Comparison of ENCODE assay signal across 16 mouse cellular contexts in genomic region chr7:98307411-98307810, GRCm38 (mm10). TPM values are rescaled to one million over a fixed set of nuclear protein-coding genes. Genes with fewer than 3 reads are reported as not detected.
DNase-seq lines count a peak whose midpoint lies in the region; ATAC-seq and TF ChIP-seq lines count a peak whose summit lies in the region.
"Had no signal": no experiment of that assay in that cellular context is flagged by ENCODE, and none has a peak within 500 bp of the region (broad histone marks: within the 10 kb centered on the region; RNA-seq: fewer than 3 reads in every experiment).

No protein-coding gene starts in this region.

- H3K4me2 ChIP-seq in hindbrain, postnatal 0 days (ENCODE audit: low read depth, low read length) = peak overlapping the region; percentile 72

- no peak for TF ChIP-seq POLR2A in bone marrow macrophage, adult 2 months (IDR thresholded peaks at IDR 0.05; ENCODE audit: borderline replicate concordance, low read depth, low read length)

- no peaks in the 10 kb centered on the region for H3K9me3 ChIP-seq in hindbrain, postnatal 0 days (ENCODE audit: low read length)
- no peaks in the 10 kb centered on the region for H3K9me3 ChIP-seq in hindbrain, embryonic 10.5 days
- H3K9me3 ChIP-seq in G1E (replicated peaks) = no peaks in the 10 kb centered on the region
- H3K9me3 ChIP-seq: heart, embryonic 12.5 days; limb, embryonic 15.5 days; midbrain, embryonic 12.5 days had no signal

- no peaks in the 10 kb centered on the region for H3K27me3 ChIP-seq in hindbrain, postnatal 0 days (ENCODE audit: insufficient read depth, low read length)
- H3K27me3 ChIP-seq in hindbrain, embryonic 10.5 days (ENCODE audit: insufficient read depth, poor library complexity, severe bottlenecking) = 0 out of 2 replicates have a peak, but pooled peaks cover 4% of the 10 kb centered on the region
- no peaks in the 10 kb centered on the region; the same call in 1 of the 2 replicates for H3K27me3 ChIP-seq in G1E (ENCODE audit: insufficient read depth, low read length)
- H3K27me3 ChIP-seq: heart, embryonic 12.5 days; limb, embryonic 15.5 days had no signal

- no peaks in the 10 kb centered on the region for H3K36me3 ChIP-seq in hindbrain, postnatal 0 days (ENCODE audit: insufficient read depth, low read length)
- no peaks in the 10 kb centered on the region for H3K36me3 ChIP-seq in hindbrain, embryonic 10.5 days
- H3K36me3 ChIP-seq in G1E (replicated peaks) (peaks cover 11% of the 10 kb centered on the region), macrophage (ENCODE audit: inconsistent target) (no peaks in the 10 kb centered on the region)
- H3K36me3 ChIP-seq: heart, embryonic 12.5 days; limb, embryonic 15.5 days; midbrain, embryonic 12.5 days had no signal

- H3K79me2 ChIP-seq in macrophage (ENCODE audit: inconsistent target) = peaks cover 68% of the 10 kb centered on the region

- H3K27ac ChIP-seq in hindbrain, postnatal 0 days = no peak overlapping the region
- H3K27ac ChIP-seq in hindbrain, embryonic 10.5 days = no peak overlapping the region
- peak overlapping the region; percentile 71 for H3K27ac ChIP-seq in bone marrow macrophage, adult 2 months (ENCODE audit: insufficient read depth, low read depth, low read length)
- H3K27ac ChIP-seq in macrophage = peak overlapping the region; percentile 68
- H3K27ac ChIP-seq: limb, embryonic 15.5 days; midbrain, embryonic 12.5 days had no signal

- H3K4me3 ChIP-seq in hindbrain, postnatal 0 days (ENCODE audit: low read length) = no peak overlapping the region
- H3K4me3 ChIP-seq in hindbrain, embryonic 10.5 days = no peak overlapping the region
- H3K4me3 ChIP-seq in G1E (ENCODE audit: low read depth, low read length) = peak overlapping the region; percentile 95; the same call in 1 of the 2 replicates
- H3K4me3 ChIP-seq in bone marrow macrophage, adult 2 months (ENCODE audit: insufficient read depth, low read length) = no peak overlapping the region
- H3K4me3 ChIP-seq in macrophage (ENCODE audit: inconsistent target) = peak overlapping the region; percentile 84
- H3K4me3 ChIP-seq: midbrain, embryonic 12.5 days had no signal

- H3K9ac ChIP-seq in hindbrain, postnatal 0 days (replicated peaks; ENCODE audit: low read length) = no peak overlapping the region
- H3K9ac ChIP-seq: limb, embryonic 15.5 days; midbrain, embryonic 12.5 days had no signal

- no peak for DNase-seq in hindbrain, postnatal 0 days (ENCODE audit: low spot score)
- DNase-seq in hindbrain, embryonic 10.5 days (ENCODE audit: low spot score) = no peak
- DNase-seq in G1E (ENCODE audit: low spot score) = no peak
- no peak for DNase-seq in layer of hippocampus, postnatal 36 days
- no peak for DNase-seq in thymus, postnatal 36 days
- DNase-seq: adrenal gland, postnatal 25 days; cerebellum, postnatal 25 days; gastrocnemius, postnatal 36 days; lung, postnatal 14 days; right cerebral cortex, postnatal 4 days had no signal

- 71% methylated on average over 2 of the region's 2 CpGs for WGBS in hindbrain, postnatal 0 days
- 96% methylated on average over 2 of the region's 2 CpGs for WGBS in hindbrain, embryonic 10.5 days
- WGBS in macrophage (ENCODE audit: missing documents) = 100% methylated on average over 1 of the region's 2 CpGs

- no peak for ATAC-seq in hindbrain, postnatal 0 days
- no peak for ATAC-seq in G1E (ENCODE audit: extremely low read depth, insufficient number of reproducible peaks, low FRiP score, poor library complexity, severe bottlenecking)
- ATAC-seq: CD4-positive, CD25-positive, alpha-beta regulatory T cell, adult 4 months had no signal

- TF ChIP-seq CTCF in hindbrain, postnatal 0 days (IDR thresholded peaks at IDR 0.05; ENCODE audit: low read depth) = no peak
- TF ChIP-seq CTCF in G1E (IDR thresholded peaks at IDR 0.05; ENCODE audit: low read depth, low read length) = no peak
- TF ChIP-seq CTCF in bone marrow macrophage, adult 2 months (IDR thresholded peaks at IDR 0.05; ENCODE audit: low read depth, low read length) = no peak

- 0 out of 2 replicates have a peak, but pooled peaks cover 11% of the 10 kb centered on the region for H3K4me1 ChIP-seq in hindbrain, postnatal 0 days (ENCODE audit: insufficient read depth, low read length)
- peaks cover 13% of the 10 kb centered on the region for H3K4me1 ChIP-seq in hindbrain, embryonic 10.5 days (replicated peaks)
- H3K4me1 ChIP-seq in G1E (ENCODE audit: insufficient read depth, low read depth, low read length) = peaks cover 29% of the 10 kb centered on the region
- H3K4me1 ChIP-seq in bone marrow macrophage, adult 2 months (ENCODE audit: control insufficient read depth, insufficient read depth, low read length) = peaks cover 15% of the 10 kb centered on the region

RNA-seq across cellular contexts. Expression of gene Acer3, which starts 13.6 kb away (rescaled TPM):
- total RNA-seq in hindbrain, postnatal 0 days (2014; rRNA removed) = 14.7 and 18.1 TPM in 2 replicates
- 24.9 and 26.8 TPM in 2 replicates for polyA plus RNA-seq in hindbrain, postnatal 0 days (2015; fragmentation: Nextera tagmentation; extraction: Ambion mirVana)
- polyA plus RNA-seq in hindbrain, embryonic 10.5 days (2016; fragmentation: Nextera tagmentation; extraction: Ambion mirVana) = 18.5 and 22.2 TPM in 2 replicates
- total RNA-seq in G1E (2014; fragmentation: Nextera tagmentation) (67.7 and 88.3 TPM in 2 replicates), G1E (2017) (133 and 145 TPM in 2 replicates)
- polyA plus RNA-seq in G1E (2012) (5.7 and 12.1 TPM in 2 replicates), macrophage (2018) (39.0 to 58.1 TPM (median 52.0 TPM) in 3 replicates)
- polyA plus RNA-seq in bone marrow macrophage, adult 2 months (2012; ENCODE audit: insufficient read depth, insufficient read length, missing spikeins) = 69.6 and 73.6 TPM in 2 replicates
- 100 to 1,000 TPM in 6 of 26 experiments, 10 to 100 TPM in 20; 28.4 to 185 (median 84.9) TPM for total RNA-seq in macrophage (2018; cell fraction: chromatin; rRNA removed)
- 10 to 100 TPM; 38.2 to 72.5 (median 49.9) TPM for total RNA-seq in macrophage (2018; cell fraction: cytosol; rRNA removed)
- 100 to 1,000 TPM in 5 of 26 experiments, 10 to 100 TPM in 21; 40.9 to 211 (median 81.8) TPM for total RNA-seq in macrophage (2018; cell fraction: nucleus; rRNA removed)
- 10 to 100 TPM; 21.0 to 21.4 TPM for total RNA-seq in layer of hippocampus, postnatal 36 days (2021)

RNA-seq across cellular contexts. Expression of gene Tsku, which starts 53.7 kb away (rescaled TPM):
- total RNA-seq in hindbrain, postnatal 0 days (2014; rRNA removed) = 37.6 and 48.8 TPM in 2 replicates
- polyA plus RNA-seq in hindbrain, postnatal 0 days (2015; fragmentation: Nextera tagmentation; extraction: Ambion mirVana) = 9.4 and 11.1 TPM in 2 replicates
- 8.1 and 10.2 TPM in 2 replicates for polyA plus RNA-seq in hindbrain, embryonic 10.5 days (2016; fragmentation: Nextera tagmentation; extraction: Ambion mirVana)
- total RNA-seq in G1E (2014; fragmentation: Nextera tagmentation) (not detected in 2 replicates), G1E (2017) (not detected in 2 replicates)
- polyA plus RNA-seq in G1E (2012) (not detected in 2 replicates), macrophage (2018) (3.6 to 10.4 TPM (median 4.7 TPM) in 3 replicates)
- polyA plus RNA-seq in bone marrow macrophage, adult 2 months (2012; ENCODE audit: insufficient read depth, insufficient read length, missing spikeins) = 39.7 and 41.3 TPM in 2 replicates
- total RNA-seq in macrophage (2018; cell fraction: chromatin; rRNA removed) = 1 to 10 TPM in 21 of 26 experiments, under 1 TPM in 5; 0.33 to 8.1 (median 2.2) TPM
- 1 to 10 TPM; 2.4 to 8.5 (median 5.0) TPM for total RNA-seq in macrophage (2018; cell fraction: cytosol; rRNA removed)
- total RNA-seq in macrophage (2018; cell fraction: nucleus; rRNA removed) = 1 to 10 TPM; 2.2 to 9.8 (median 4.5) TPM
- 1 to 10 TPM; 1.4 TPM for total RNA-seq in layer of hippocampus, postnatal 36 days (2021)
- polyA plus RNA-seq: CD4-positive, CD25-positive, alpha-beta regulatory T cell, adult 4 months had no signal

Comparison
In these comparisons a context has a peak if more than half of its experiments do, and no peak if none do; other contexts are left out.
1. H3K27ac ChIP-seq: peak in bone marrow macrophage, adult 2 months (single experiment) and macrophage (single experiment); none in hindbrain, postnatal 0 days (single experiment) and hindbrain, embryonic 10.5 days (single experiment).
2. H3K4me3 ChIP-seq: peak in G1E (single experiment) and macrophage (single experiment); none in hindbrain, postnatal 0 days (single experiment), hindbrain, embryonic 10.5 days (single experiment) and bone marrow macrophage, adult 2 months (single experiment).